Mouse (Mus musculus) hindbrain, postnatal 0 days (tissue): Measurements from ENCODE around the gene Espl1. TPM values are rescaled to one million over a fixed set of nuclear protein-coding genes. Genes with fewer than 3 reads are reported as not detected.
A peak's percentile ranks its signal among the peaks of the same experiment; 100 is the strongest.

Source experiments
- ATAC-seq: fragments of 200-750 bp; cut with Nextera tagmentation; 2 replicates; pipeline ENCODE4 v1.8.0; 2017; ENCODE audit warnings: mild to moderate bottlenecking, moderate TSS enrichment, moderate library complexity
- DNase-seq: peaks from one replicate; pipeline ENCODE4 v3.0.0-alpha.2; 2015; ENCODE audit warnings: low spot score
- H3K27ac ChIP-seq: fragments of 300-500 bp; sonication (generic); 2 replicates; pipeline ENCODE4 v1.5.1; 2014; ENCODE audit warnings: mild to moderate bottlenecking
- H3K27me3 ChIP-seq: fragments of 300-500 bp; sonication (generic); 2 replicates; pipeline ENCODE4 v1.6.1; 2014; ENCODE audit warnings: low read length, mixed read lengths; ENCODE audit not compliant: insufficient read depth
- H3K36me3 ChIP-seq: fragments of 300-500 bp; sonication (generic); 2 replicates; pipeline ENCODE4 v1.6.1; 2014; ENCODE audit warnings: low read length, mixed read lengths; ENCODE audit not compliant: insufficient read depth
- H3K4me1 ChIP-seq: fragments of 300-500 bp; sonication (generic); 2 replicates; pipeline ENCODE4 v1.6.1; 2014; ENCODE audit warnings: antibody characterized with exemption, low read length, mixed read lengths; ENCODE audit not compliant: insufficient read depth
- H3K4me2 ChIP-seq: fragments of 300-500 bp; sonication (generic); 2 replicates; pipeline ENCODE4 v1.6.1; 2014; ENCODE audit warnings: low read depth, mild to moderate bottlenecking, low read length, moderate library complexity, mixed read lengths
- H3K4me3 ChIP-seq: fragments of 300-500 bp; sonication (generic); 2 replicates; pipeline ENCODE4 v1.5.1; 2014; ENCODE audit warnings: low read length
- H3K9ac ChIP-seq: fragments of 300-500 bp; sonication (generic); replicated peaks from 2 replicates; pipeline ENCODE4 v1.6.1; 2014; ENCODE audit warnings: mild to moderate bottlenecking, low read length, moderate library complexity, mixed read lengths
- H3K9me3 ChIP-seq: fragments of 300-500 bp; sonication (generic); 2 replicates; pipeline ENCODE4 v1.6.1; 2016; ENCODE audit warnings: low read length, mixed read lengths
- CTCF ChIP-seq: IDR thresholded peaks from 2 replicates; pipeline ENCODE4 v1.5.1; 2016; ENCODE audit warnings: antibody characterized with exemption, control low read depth, low read depth
- WGBS: fragments of 180-500 bp; shearing (Covaris S2); extraction: QIAGEN DNeasy Blood & Tissue Kit; methylation state at CpG from one replicate; pipeline ENCODE4 v1.1.7; 2014; 5-methylcytosine and 5-hydroxymethylcytosine counted together
- polyA plus RNA-seq: library from polyadenylated mRNA; unstranded; fragments of >200 nt; fragmentation: Nextera tagmentation; extraction: Ambion mirVana; gene quantifications from 2 replicates; pipeline ENCODE4 v1.2.1, GENCODE M21; 2015
- total RNA-seq: library from RNA; depleted of rRNA; stranded (reverse); fragments of >200 nt; gene quantifications from 2 replicates; pipeline ENCODE4 v1.2.3, GENCODE M21; 2014

The Espl1 gene
- total and polyA plus RNA-seq, 2 experiments from 2014 or later, result 3.8 to 7.3 TPM

DNA sequence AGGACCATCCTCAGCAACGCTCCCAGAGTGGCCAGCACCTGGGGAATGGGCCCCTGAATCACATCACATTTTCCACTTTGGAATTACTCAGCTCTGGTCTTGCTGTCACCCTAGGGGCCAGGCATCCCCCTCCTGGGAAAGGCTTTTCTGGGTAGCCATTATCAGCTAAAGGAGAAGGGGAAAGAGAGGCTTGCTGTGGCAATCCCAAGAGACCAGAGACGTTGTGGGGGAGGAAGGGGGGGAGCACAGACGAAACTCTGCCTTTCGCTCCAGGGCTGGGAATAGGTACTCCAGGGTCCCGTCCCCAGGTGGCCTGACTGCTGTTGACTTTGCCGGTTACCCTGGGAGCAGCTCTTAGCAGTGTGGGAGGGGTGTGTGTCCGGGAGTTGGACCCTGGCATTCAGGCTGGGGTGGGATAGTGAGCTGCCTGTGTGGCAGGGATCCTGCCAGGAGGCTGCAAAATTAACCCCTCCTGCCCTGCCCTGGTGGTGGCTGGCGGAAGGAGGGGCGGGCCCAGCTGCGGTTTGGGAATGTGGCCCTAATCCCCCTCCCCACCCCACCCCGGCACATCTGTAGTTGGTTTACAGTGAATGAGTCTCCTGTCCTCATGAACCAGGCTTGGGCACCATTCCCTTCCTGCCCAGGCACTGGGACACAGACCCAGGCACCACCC is 37.3 kb upstream of the Espl1 start:
- peaks cover 4% of the 10 kb centered on the region; the same call in 1 of the 2 replicates for H3K4me1 ChIP-seq
- 18% methylated on average over 11 of the region's 11 CpGs for WGBS
- DNase-seq, result no peak

DNA sequence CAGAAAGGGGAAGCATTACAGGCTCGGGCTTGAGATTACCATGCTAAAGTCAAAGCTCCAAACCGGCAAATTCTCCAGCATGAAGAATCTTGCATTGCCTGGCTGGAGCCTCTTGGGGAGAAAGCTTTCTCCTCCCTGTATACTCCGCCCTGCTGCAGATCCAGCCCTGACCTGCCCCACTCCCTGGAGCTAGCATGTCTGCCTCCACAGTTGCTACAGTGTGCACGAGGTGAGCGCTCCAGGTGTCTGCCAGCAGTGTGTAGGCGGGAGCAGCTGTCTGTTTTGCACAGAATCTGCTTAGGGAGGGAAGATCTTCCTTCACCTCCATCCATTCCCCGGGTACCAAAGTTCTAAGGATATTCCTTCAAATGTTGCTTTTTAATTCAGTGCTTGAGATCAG is 33.5 kb upstream of the Espl1 start:
- DNase-seq (no peak), ATAC-seq (no peak)
- Histone ChIP-seq H3K4me3 (no peak overlapping the region), H3K9me3 (no peaks in the 10 kb centered on the region), H3K4me2 (no peak overlapping the region), H3K27me3 (no peaks in the 10 kb centered on the region; the same call in 1 of the 2 replicates), H3K4me1 (peaks cover 4% of the 10 kb centered on the region; the same call in 1 of the 2 replicates), H3K36me3 (no peaks in the 10 kb centered on the region), H3K9ac (no peak overlapping the region), H3K27ac (no peak overlapping the region)
- TF ChIP-seq CTCF, result no peak
- WGBS, result 47% methylated on average over 7 of the region's 7 CpGs

More for the DNA sequence above, 37.3 kb upstream of the Espl1 start:
- Histone ChIP-seq H3K4me3 (no peak overlapping the region), H3K36me3 (no peaks in the 10 kb centered on the region), H3K9ac (no peak overlapping the region), H3K27ac (no peak overlapping the region), H3K27me3 (peaks cover 5% of the 10 kb centered on the region; the same call in 1 of the 2 replicates), H3K4me2 (no peak overlapping the region), H3K9me3 (no peaks in the 10 kb centered on the region)
- ATAC-seq, result no peak
- TF ChIP-seq CTCF, result no peak

DNA sequence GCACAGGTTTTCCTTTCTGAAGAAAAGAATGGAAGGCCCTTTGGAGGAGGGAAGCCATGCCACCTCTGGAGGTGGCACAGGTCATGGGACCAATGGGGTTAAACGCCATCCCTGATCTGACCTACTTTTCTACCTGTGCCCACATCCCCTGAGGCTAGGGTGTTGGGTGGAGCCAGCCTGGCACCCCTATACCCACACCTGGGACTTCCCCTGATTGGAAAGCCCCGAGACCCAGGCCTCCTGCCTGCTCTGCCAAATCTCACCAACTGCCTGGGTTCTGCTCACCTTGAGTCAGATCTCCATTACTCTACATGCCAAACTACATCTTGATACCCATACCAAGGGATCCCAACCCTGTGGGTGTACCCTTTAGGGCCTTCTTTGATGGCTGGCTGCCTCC is 33.0 kb upstream of the Espl1 start:
- Histone ChIP-seq H3K4me3 (no peak overlapping the region), H3K4me2 (no peak overlapping the region), H3K36me3 (no peaks in the 10 kb centered on the region), H3K27me3 (no peaks in the 10 kb centered on the region; the same call in 1 of the 2 replicates), H3K27ac (no peak overlapping the region), H3K4me1 (peaks cover 4% of the 10 kb centered on the region; the same call in 1 of the 2 replicates), H3K9ac (no peak overlapping the region), H3K9me3 (no peaks in the 10 kb centered on the region)
- ATAC-seq, result no peak
- TF ChIP-seq CTCF, result no peak
- no peak for DNase-seq
- 84% methylated on average over 2 of the region's 2 CpGs for WGBS

DNA sequence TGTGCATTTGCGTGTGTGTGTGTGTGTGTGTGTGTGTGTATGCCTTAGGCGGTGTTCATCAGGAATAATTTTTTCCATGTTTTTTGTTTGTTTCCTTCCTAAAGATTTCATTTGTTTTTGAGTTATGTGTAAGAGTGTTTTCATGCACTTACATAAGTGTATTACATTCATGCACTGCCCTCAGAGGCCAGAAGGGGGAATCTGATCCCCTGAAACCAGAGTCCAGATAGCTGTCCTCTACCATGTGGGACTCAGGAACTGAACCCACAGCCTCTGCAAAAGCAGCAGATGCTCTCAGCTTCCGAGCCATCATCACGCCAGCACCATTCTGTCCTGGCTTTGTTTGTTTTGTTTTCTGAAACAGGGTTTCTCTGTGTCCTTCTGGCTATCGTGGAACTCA is 30.5 kb upstream of the Espl1 start:
- Histone ChIP-seq H3K4me2 (no peak overlapping the region), H3K4me3 (no peak overlapping the region), H3K36me3 (no peaks in the 10 kb centered on the region), H3K27me3 (peaks cover 7% of the 10 kb centered on the region; the same call in 1 of the 2 replicates), H3K27ac (no peak overlapping the region), H3K4me1 (no peaks in the 10 kb centered on the region), H3K9me3 (no peaks in the 10 kb centered on the region), H3K9ac (no peak overlapping the region)
- 90% methylated on average over 5 of the region's 5 CpGs for WGBS
- TF ChIP-seq CTCF, result 0 out of 2 replicates have a peak, but pooled peaks have one; percentile 7
- DNase-seq (no peak), ATAC-seq (no peak)

DNA sequence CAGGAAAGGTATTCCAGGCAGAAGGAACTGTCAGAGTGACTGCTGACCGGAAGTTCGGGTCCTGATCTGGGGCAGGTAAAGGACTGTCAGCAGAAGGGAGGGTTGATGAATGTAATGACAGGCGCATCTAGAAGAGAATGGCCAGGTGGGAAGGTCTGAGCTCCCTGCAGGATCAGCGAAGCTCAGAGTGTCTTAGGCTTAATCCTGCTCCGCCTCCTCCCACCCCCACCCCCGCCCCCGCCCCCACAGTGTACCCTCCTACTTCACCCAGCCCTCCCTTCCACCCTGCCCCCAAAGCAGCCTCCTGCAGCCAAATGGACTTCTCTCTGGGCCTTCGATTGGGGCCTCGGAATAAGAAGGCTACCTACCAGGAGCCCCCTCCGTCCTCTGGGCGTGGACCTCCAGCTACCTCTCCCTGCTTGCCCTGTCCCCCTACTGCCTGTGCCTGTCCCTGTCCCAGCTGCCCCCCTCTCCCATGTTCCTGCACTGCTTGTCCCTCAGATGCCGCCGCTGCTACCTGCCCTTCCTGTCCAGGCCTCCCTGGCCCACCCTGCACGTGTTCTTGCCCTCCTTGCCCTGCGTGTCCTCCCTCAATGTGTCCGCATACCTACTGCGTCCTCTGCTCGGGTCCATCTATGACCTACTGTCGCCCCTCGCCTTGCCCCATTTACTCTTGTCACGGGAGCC is 25.6 kb upstream of the Espl1 start, which contains the start of gene Gm9918:
Gene Gm9918, plus strand, starts transcription at position 290 of the 687 bp plus-strand sequence.
- Histone ChIP-seq H3K9ac (no peak within 1 kb of the TSS), H3K27me3 (peaks cover 7% of the 10 kb centered on the region; the same call in 1 of the 2 replicates), H3K36me3 (no peaks in the 10 kb centered on the region), H3K4me2 (0 out of 2 replicates have a peak within 1 kb of the TSS, but pooled peaks have one; percentile 17), H3K4me1 (no peaks in the 10 kb centered on the region), H3K4me3 (no peak within 1 kb of the TSS), H3K27ac (no peak within 1 kb of the TSS), H3K9me3 (no peaks in the 10 kb centered on the region)
- ATAC-seq (no peak), DNase-seq (no peak)
- WGBS, result 10% methylated on average over 18 of the region's 21 CpGs
- no peak for TF ChIP-seq CTCF

DNA sequence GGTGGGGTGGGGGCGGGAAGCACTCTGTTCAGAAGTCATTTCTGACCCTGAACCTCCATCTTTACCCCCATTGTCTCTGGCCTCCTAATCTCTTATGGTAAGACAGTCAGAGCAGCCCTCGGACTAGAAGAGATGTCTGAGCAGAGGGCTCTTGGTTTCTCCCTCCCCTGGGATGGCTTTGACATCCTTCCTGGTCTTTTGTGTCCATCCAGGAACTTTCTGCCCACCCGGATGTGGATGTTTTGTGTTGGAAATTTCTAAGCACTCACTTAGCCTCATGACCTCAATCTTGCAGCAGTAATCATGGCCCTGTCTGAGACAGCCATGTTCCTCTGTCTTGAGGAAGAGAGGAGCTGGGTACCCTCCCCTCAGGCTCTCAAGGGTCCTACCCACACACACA is 24.6 kb upstream of the Espl1 start:
- Histone ChIP-seq H3K27me3 (peaks cover 7% of the 10 kb centered on the region; the same call in 1 of the 2 replicates), H3K36me3 (no peaks in the 10 kb centered on the region), H3K27ac (no peak overlapping the region), H3K4me2 (no peak overlapping the region), H3K4me3 (no peak overlapping the region), H3K9me3 (no peaks in the 10 kb centered on the region), H3K4me1 (no peaks in the 10 kb centered on the region), H3K9ac (no peak overlapping the region)
- TF ChIP-seq CTCF, result no peak
- ATAC-seq (no peak), DNase-seq (no peak)
- WGBS, result 20% methylated on average over 3 of the region's 3 CpGs
